Mouse (Mus musculus) hindbrain, embryonic 16.5 days (tissue): Measurements from ENCODE around the gene Myom3. TPM values are rescaled to one million over a fixed set of nuclear protein-coding genes. Genes with fewer than 3 reads are reported as not detected.

Experiments
- ATAC-seq: fragments of 200-750 bp; cut with Nextera tagmentation; 2 replicates; pipeline ENCODE4 v1.8.0; 2017; ENCODE audit warnings: moderate TSS enrichment, moderate library complexity
- H3K27ac ChIP-seq: fragments of 300-500 bp; sonication (generic); 2 replicates; pipeline ENCODE4 v1.5.1; 2014; ENCODE audit warnings: low read depth, mild to moderate bottlenecking, control low read depth, low read length, moderate library complexity
- H3K27me3 ChIP-seq: fragments of 300-500 bp; sonication (generic); replicated peaks from 2 replicates; pipeline ENCODE4 v1.6.1; 2014; ENCODE audit warnings: low read length; ENCODE audit not compliant: control insufficient read depth, insufficient read depth
- H3K36me3 ChIP-seq: fragments of 300-500 bp; sonication (generic); 2 replicates; pipeline ENCODE4 v1.6.1; 2014; ENCODE audit warnings: mild to moderate bottlenecking, low read length, moderate library complexity, mixed read lengths; ENCODE audit not compliant: control insufficient read depth, insufficient read depth
- H3K4me1 ChIP-seq: fragments of 300-500 bp; sonication (generic); 2 replicates; pipeline ENCODE4 v1.6.1; 2014; ENCODE audit warnings: low read depth, low read length; ENCODE audit not compliant: control insufficient read depth, insufficient read depth
- H3K4me2 ChIP-seq: fragments of 300-500 bp; sonication (generic); 2 replicates; pipeline ENCODE4 v1.6.1; 2014; ENCODE audit warnings: mild to moderate bottlenecking, low read length, control low read depth, moderate library complexity
- H3K4me3 ChIP-seq: fragments of 300-500 bp; sonication (generic); 2 replicates; pipeline ENCODE4 v1.5.1; 2014; ENCODE audit warnings: mild to moderate bottlenecking, low read length, control low read depth, moderate library complexity
- H3K9ac ChIP-seq: fragments of 300-500 bp; sonication (generic); 2 replicates; pipeline ENCODE4 v1.6.1; 2014; ENCODE audit warnings: low read depth, mild to moderate bottlenecking, control low read depth, low read length, moderate library complexity
- H3K9me3 ChIP-seq: fragments of 300-500 bp; sonication (generic); 2 replicates; pipeline ENCODE4 v1.6.1; 2014; ENCODE audit warnings: mild to moderate bottlenecking, low read length, moderate library complexity; ENCODE audit not compliant: control insufficient read depth
- WGBS: fragments of 180-500 bp; shearing (Covaris S2); extraction: QIAGEN DNeasy Blood & Tissue Kit; methylation state at CpG from one replicate; pipeline ENCODE4 v1.1.7; 2014; 5-methylcytosine and 5-hydroxymethylcytosine counted together
- polyA plus RNA-seq: library from polyadenylated mRNA; unstranded; fragments of >200 nt; fragmentation: Nextera tagmentation; extraction: Ambion mirVana; gene quantifications from 2 replicates; pipeline ENCODE4 v1.2.1, GENCODE M21; 2015

The Myom3 gene
- polyA plus RNA-seq, 1 experiment from 2014 or later: 0.99 TPM

GRCm38 (mm10) chr4:135733901-135734300 lies 25.6 kb upstream of the Myom3 start:
- Histone ChIP-seq H3K27ac (no peak overlapping the region), H3K4me2 (no peak overlapping the region), H3K9me3 (0 out of 2 replicates have a peak, but pooled peaks cover 3% of the 10 kb centered on the region), H3K36me3 (no peaks in the 10 kb centered on the region), H3K9ac (no peak overlapping the region), H3K4me1 (no peaks in the 10 kb centered on the region), H3K4me3 (no peak overlapping the region), H3K27me3 (no peaks in the 10 kb centered on the region)
- no peak for ATAC-seq
- WGBS: 95% methylated on average over 14 of the region's 14 CpGs

GRCm38 (mm10) chr4:135736903-135737302 lies 22.6 kb upstream of the Myom3 start:
- Histone ChIP-seq H3K27me3 (no peaks in the 10 kb centered on the region), H3K27ac (no peak overlapping the region), H3K4me3 (no peak overlapping the region), H3K4me2 (no peak overlapping the region), H3K4me1 (no peaks in the 10 kb centered on the region), H3K9me3 (0 out of 2 replicates have a peak, but pooled peaks cover 3% of the 10 kb centered on the region), H3K9ac (no peak overlapping the region), H3K36me3 (no peaks in the 10 kb centered on the region)
- WGBS: 73% methylated on average over 3 of the region's 3 CpGs
- no peak for ATAC-seq

- no peak overlapping the region for H3K4me3 ChIP-seq
- no peaks in the 10 kb centered on the region for H3K4me1 ChIP-seq
- H3K4me2 ChIP-seq: no peak overlapping the region
- no peak overlapping the region for H3K27ac ChIP-seq
- H3K9me3 ChIP-seq: 0 out of 2 replicates have a peak, but pooled peaks cover 3% of the 10 kb centered on the region
- H3K27me3 ChIP-seq: no peaks in the 10 kb centered on the region
- H3K36me3 ChIP-seq: no peaks in the 10 kb centered on the region
- no peak for ATAC-seq
- WGBS: 67% methylated on average over 5 of the region's 5 CpGs
- no peak overlapping the region for H3K9ac ChIP-seq
These were observed 21.3 kb upstream of the Myom3 start for GRCm38 (mm10) chr4:135738237-135738636.

GRCm38 (mm10) chr4:135739148-135739547 lies 20.4 kb upstream of the Myom3 start:
- no peak overlapping the region for H3K4me3 ChIP-seq
- 0 out of 2 replicates have a peak, but pooled peaks cover 3% of the 10 kb centered on the region for H3K9me3 ChIP-seq
- WGBS: 66% methylated on average over 7 of the region's 7 CpGs
- no peaks in the 10 kb centered on the region for H3K27me3 ChIP-seq
- H3K4me1 ChIP-seq: no peaks in the 10 kb centered on the region
- no peak overlapping the region for H3K27ac ChIP-seq
- ATAC-seq: no peak
- no peak overlapping the region for H3K4me2 ChIP-seq
- no peaks in the 10 kb centered on the region for H3K36me3 ChIP-seq
- no peak overlapping the region for H3K9ac ChIP-seq

- Histone ChIP-seq H3K9ac (no peak overlapping the region), H3K36me3 (no peaks in the 10 kb centered on the region), H3K9me3 (no peaks in the 10 kb centered on the region), H3K4me1 (no peaks in the 10 kb centered on the region), H3K27me3 (no peaks in the 10 kb centered on the region), H3K4me3 (no peak overlapping the region), H3K27ac (no peak overlapping the region), H3K4me2 (no peak overlapping the region)
- WGBS: 93% methylated on average over 14 of the region's 14 CpGs
- ATAC-seq: no peak
These were observed 19.8 kb upstream of the Myom3 start for GRCm38 (mm10) chr4:135739672-135740071.

- ATAC-seq: no peak
- H3K36me3 ChIP-seq: no peaks in the 10 kb centered on the region
- no peak overlapping the region for H3K4me2 ChIP-seq
- H3K4me1 ChIP-seq: no peaks in the 10 kb centered on the region
- WGBS: 58% methylated on average over 6 of the region's 6 CpGs
- H3K4me3 ChIP-seq: no peak overlapping the region
- no peaks in the 10 kb centered on the region for H3K27me3 ChIP-seq
- H3K9me3 ChIP-seq: no peaks in the 10 kb centered on the region
- H3K9ac ChIP-seq: no peak overlapping the region
- H3K27ac ChIP-seq: no peak overlapping the region
These were observed 16.0 kb upstream of the Myom3 start for GRCm38 (mm10) chr4:135743520-135743919.

- ATAC-seq: no peak
These were observed 14.6 kb upstream of the Myom3 start for GRCm38 (mm10) chr4:135744726-135745448.

GRCm38 (mm10) chr4:135745613-135746012 lies 13.9 kb upstream of the Myom3 start:
- Histone ChIP-seq H3K27ac (no peak overlapping the region), H3K4me3 (no peak overlapping the region), H3K36me3 (no peaks in the 10 kb centered on the region), H3K9ac (no peak overlapping the region), H3K4me1 (no peaks in the 10 kb centered on the region), H3K27me3 (no peaks in the 10 kb centered on the region), H3K4me2 (no peak overlapping the region), H3K9me3 (no peaks in the 10 kb centered on the region)
- no peak for ATAC-seq
- WGBS: 89% methylated on average over 10 of the region's 10 CpGs

More at GRCm38 (mm10) chr4:135744726-135745448, 14.6 kb upstream of the Myom3 start:
- Histone ChIP-seq H3K9ac (no peak overlapping the region), H3K9me3 (no peaks in the 10 kb centered on the region), H3K4me1 (no peaks in the 10 kb centered on the region), H3K4me2 (no peak overlapping the region), H3K27me3 (no peaks in the 10 kb centered on the region), H3K4me3 (no peak overlapping the region), H3K36me3 (no peaks in the 10 kb centered on the region), H3K27ac (no peak overlapping the region)
- WGBS: 69% methylated on average over 16 of the region's 16 CpGs

GRCm38 (mm10) chr4:135750896-135751295 lies 8.6 kb upstream of the Myom3 start:
- H3K36me3 ChIP-seq: no peaks in the 10 kb centered on the region
- H3K27ac ChIP-seq: no peak overlapping the region
- H3K27me3 ChIP-seq: no peaks in the 10 kb centered on the region
- no peaks in the 10 kb centered on the region for H3K4me1 ChIP-seq
- no peak overlapping the region for H3K4me2 ChIP-seq
- H3K4me3 ChIP-seq: no peak overlapping the region
- peaks cover 4% of the 10 kb centered on the region for H3K9me3 ChIP-seq
- no peak for ATAC-seq
- WGBS: 68% methylated on average over 8 of the region's 8 CpGs
- no peak overlapping the region for H3K9ac ChIP-seq
